Mouse (Mus musculus) myocyte (in vitro differentiated cells): Measurements from ENCODE around the gene Fgf14. TPM values are rescaled to one million over a fixed set of nuclear protein-coding genes. Genes with fewer than 3 reads are reported as not detected.
"Not testable (repeated sequence)": the region's sequence is repeated elsewhere in the genome, so short reads cannot be mapped to it uniquely, and the experiment has no call there.

Experiments used
- H3K27me3 ChIP-seq: one replicate; pipeline ENCODE4 v1.6.1; 2011; ENCODE audit not compliant: control insufficient read depth, insufficient read depth, insufficient read length
- H3K36me3 ChIP-seq: one replicate; pipeline ENCODE4 v1.6.1; 2011; ENCODE audit not compliant: control insufficient read depth, insufficient read depth
- H3K4me2 ChIP-seq: one replicate; pipeline ENCODE4 v1.6.1; 2011; ENCODE audit warnings: low read depth, control low read depth
- H3K4me3 ChIP-seq: one replicate; pipeline ENCODE4 v1.5.1; 2011; ENCODE audit warnings: mild to moderate bottlenecking, control low read depth, moderate library complexity
- H3K79me2 ChIP-seq: one replicate; pipeline ENCODE4 v1.6.1; 2011; ENCODE audit not compliant: control insufficient read depth, insufficient read depth
- H3ac ChIP-seq: one replicate; pipeline ENCODE4 v1.6.1; 2011; ENCODE audit not compliant: control insufficient read depth, insufficient read length
- CEBPB ChIP-seq: IDR thresholded peaks from 2 replicates; pipeline ENCODE4 v1.6.1; 2011; ENCODE audit warnings: mild to moderate bottlenecking, moderate library complexity; ENCODE audit not compliant: poor library complexity, insufficient read depth, severe bottlenecking
- E2F4 ChIP-seq: IDR thresholded peaks from one replicate; pipeline ENCODE4 v1.6.1; 2011; ENCODE audit warnings: mild to moderate bottlenecking, control low read depth, moderate library complexity; ENCODE audit not compliant: insufficient read depth
- MAX ChIP-seq: IDR thresholded peaks from one replicate; pipeline ENCODE4 v1.6.1; 2011; ENCODE audit warnings: low read depth, mild to moderate bottlenecking, control low read depth
- MYOD1 ChIP-seq, 3 experiments: IDR thresholded peaks; one replicate each; pipeline ENCODE4 v1.6.1; 2011; ENCODE audit warnings: control low read depth in 2 of 3, low read depth in 2 of 3, mild to moderate bottlenecking in 2 of 3, moderate library complexity in 1 of 3; ENCODE audit not compliant: insufficient read length in 2 of 3, control insufficient read depth in 1 of 3
- MYOG ChIP-seq, 3 experiments: IDR thresholded peaks; one replicate each; pipeline ENCODE4 v1.6.1; 2011; ENCODE audit warnings: control low read depth in 2 of 3, low read depth in 2 of 3, mild to moderate bottlenecking in 2 of 3; ENCODE audit not compliant: insufficient read length in 2 of 3, control insufficient read depth in 1 of 3, insufficient read depth in 1 of 3
- POLR2A ChIP-seq: IDR thresholded peaks from one replicate; pipeline ENCODE4 v1.6.1; 2011; ENCODE audit warnings: low read depth, mild to moderate bottlenecking, control low read depth, moderate library complexity; ENCODE audit not compliant: insufficient read length
- POLR2AphosphoS2 ChIP-seq: IDR thresholded peaks from one replicate; pipeline ENCODE4 v1.6.1; 2011; ENCODE audit warnings: low read depth, control low read depth; ENCODE audit not compliant: insufficient read length
- REST ChIP-seq: IDR thresholded peaks from one replicate; pipeline ENCODE4 v1.6.1; 2011; ENCODE audit warnings: mild to moderate bottlenecking, control low read depth, moderate library complexity; ENCODE audit not compliant: insufficient read depth, insufficient read length
- SRF ChIP-seq: IDR thresholded peaks from one replicate; pipeline ENCODE4 v1.6.1; 2011; ENCODE audit warnings: low read depth; ENCODE audit not compliant: control insufficient read depth, insufficient read length
- TCF12 ChIP-seq: IDR thresholded peaks from one replicate; pipeline ENCODE4 v1.6.1; 2011; ENCODE audit warnings: mild to moderate bottlenecking, control low read depth; ENCODE audit not compliant: poor library complexity, insufficient read depth, severe bottlenecking
- TCF3 ChIP-seq: IDR thresholded peaks from one replicate; pipeline ENCODE4 v1.6.1; 2011; ENCODE audit warnings: low read depth, control low read depth; ENCODE audit not compliant: insufficient read length
- USF1 ChIP-seq: IDR thresholded peaks from one replicate; pipeline ENCODE4 v1.6.1; 2011; ENCODE audit warnings: low read depth, mild to moderate bottlenecking, control low read depth, moderate library complexity
- polyA plus RNA-seq: library from polyadenylated mRNA; unstranded; fragments of >200 nt; fragmentation: generic; extraction: Trizol; gene quantifications from one replicate; pipeline ENCODE4 v1.2.1, GENCODE M21; 2012; ENCODE audit warnings: missing spikeins

Fgf14 gene
- polyA plus RNA-seq, 1 experiment, result not detected

DNA sequence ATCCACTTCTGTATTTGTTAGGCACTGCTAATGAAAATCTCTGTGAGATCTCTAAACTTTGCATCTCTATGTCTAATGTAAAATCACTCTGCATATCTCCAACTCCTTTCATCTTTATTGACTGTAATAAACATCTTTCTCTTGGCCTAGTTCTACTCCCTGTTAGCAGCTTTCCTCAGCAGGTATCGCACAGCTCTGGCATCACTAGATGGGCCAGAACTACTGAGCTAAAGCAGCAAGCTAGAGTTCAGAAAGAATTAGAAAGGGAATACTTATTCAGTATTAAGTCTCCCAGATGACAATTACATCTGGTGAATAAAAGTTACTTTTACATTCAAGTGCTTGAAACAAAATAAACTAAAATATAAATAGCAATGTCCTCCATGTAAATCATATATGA is 221.8 kb downstream of the Fgf14 start:
- Histone ChIP-seq H3ac (no peak overlapping the region), H3K27me3 (no peaks in the 10 kb centered on the region), H3K79me2 (no peaks in the 10 kb centered on the region), H3K36me3 (no peaks in the 10 kb centered on the region), H3K4me2 (no peak overlapping the region), H3K4me3 (no peak overlapping the region)
- TF ChIP-seq CEBPB, result no peak
- TF ChIP-seq POLR2AphosphoS2, result no peak
- TF ChIP-seq TCF12, result no peak
- TF ChIP-seq SRF, result no peak
- TF ChIP-seq USF1, result no peak
- TF ChIP-seq E2F4, result no peak
- TF ChIP-seq MAX, result no peak
- TF ChIP-seq POLR2A, result no peak
- TF ChIP-seq REST, result no peak
- no peak for TF ChIP-seq MYOG (IDR thresholded peaks at IDR 0.05; ENCODE audit: control insufficient read depth in 1 of 3, insufficient read depth in 1 of 3, insufficient read length in 2 of 3, low read depth in 2 of 3)
- no peak for TF ChIP-seq TCF3
- TF ChIP-seq MYOD1 (IDR thresholded peaks at IDR 0.05; ENCODE audit: control insufficient read depth in 1 of 3, insufficient read length in 2 of 3, low read depth in 2 of 3), result no peak

DNA sequence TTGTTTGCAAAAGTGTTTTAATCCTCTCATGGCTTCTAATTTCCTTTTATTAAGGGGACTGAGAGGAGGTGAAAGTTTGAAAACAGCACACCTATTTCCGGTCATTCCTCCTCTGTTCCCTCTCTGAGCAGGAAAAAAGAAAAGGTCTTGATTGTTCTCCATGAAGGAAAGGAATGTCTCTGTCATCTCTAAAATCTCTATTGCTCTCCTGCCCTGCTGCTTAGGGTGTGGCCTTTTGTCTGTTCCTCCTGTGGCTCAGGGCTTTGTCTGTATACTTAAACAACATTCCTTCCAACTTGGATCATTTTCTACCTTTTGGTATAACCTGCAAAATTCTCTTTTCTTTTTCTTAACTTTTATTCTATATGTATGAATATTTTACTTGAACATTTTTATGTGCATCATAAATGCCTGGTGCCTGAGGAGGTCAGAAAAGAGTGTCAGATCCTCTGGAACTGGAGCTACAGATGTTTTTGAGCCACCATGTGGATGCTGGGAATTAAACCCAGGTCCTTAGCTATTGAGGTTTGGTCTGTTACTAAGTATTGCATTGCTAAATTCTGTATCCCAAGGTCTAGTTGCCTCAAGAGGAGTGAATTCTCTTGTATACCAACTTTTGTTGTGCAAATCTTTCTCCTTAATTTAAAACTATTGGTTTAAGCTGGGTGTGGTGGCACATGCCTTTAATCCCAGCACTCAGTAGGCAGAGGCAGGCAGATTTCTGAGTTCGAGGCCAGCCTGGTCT is 230.7 kb downstream of the Fgf14 start:
- Histone ChIP-seq H3K27me3 (no peaks in the 10 kb centered on the region), H3K4me2 (no peak overlapping the region), H3K79me2 (no peaks in the 10 kb centered on the region), H3K4me3 (no peak overlapping the region), H3ac (no peak overlapping the region), H3K36me3 (no peaks in the 10 kb centered on the region)
- TF ChIP-seq TCF12 (no peak), USF1 (no peak), POLR2AphosphoS2 (no peak), CEBPB (no peak), SRF (no peak), TCF3 (no peak), REST (no peak), MYOG (IDR thresholded peaks at IDR 0.05; ENCODE audit: control insufficient read depth in 1 of 3, insufficient read depth in 1 of 3, insufficient read length in 2 of 3, low read depth in 2 of 3) (no peak), MAX (no peak), E2F4 (no peak)

DNA sequence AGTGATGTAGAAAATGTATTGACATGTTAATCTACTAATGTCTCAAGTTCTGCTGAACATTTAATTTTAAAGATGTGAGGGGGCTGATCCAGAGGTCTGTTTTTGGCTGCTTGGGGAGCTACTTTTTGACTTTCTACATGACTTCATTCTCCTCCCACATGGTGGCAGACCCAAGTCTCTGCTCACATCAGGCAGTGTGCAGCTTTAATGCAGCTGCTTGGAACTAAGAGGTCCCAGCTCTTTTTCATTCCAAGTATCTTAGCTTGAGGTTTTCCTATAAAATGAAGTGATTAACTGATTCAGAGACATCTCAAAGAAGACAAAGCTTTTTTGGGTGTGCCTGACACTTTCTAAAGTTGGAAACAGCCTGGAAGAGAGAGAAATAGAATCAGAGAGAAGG is 232.1 kb downstream of the Fgf14 start:
- TF ChIP-seq POLR2A (no peak), POLR2AphosphoS2 (no peak), MYOD1 (IDR thresholded peaks at IDR 0.05; ENCODE audit: control insufficient read depth in 1 of 3, insufficient read length in 2 of 3, low read depth in 2 of 3) (no peak), SRF (no peak)

DNA sequence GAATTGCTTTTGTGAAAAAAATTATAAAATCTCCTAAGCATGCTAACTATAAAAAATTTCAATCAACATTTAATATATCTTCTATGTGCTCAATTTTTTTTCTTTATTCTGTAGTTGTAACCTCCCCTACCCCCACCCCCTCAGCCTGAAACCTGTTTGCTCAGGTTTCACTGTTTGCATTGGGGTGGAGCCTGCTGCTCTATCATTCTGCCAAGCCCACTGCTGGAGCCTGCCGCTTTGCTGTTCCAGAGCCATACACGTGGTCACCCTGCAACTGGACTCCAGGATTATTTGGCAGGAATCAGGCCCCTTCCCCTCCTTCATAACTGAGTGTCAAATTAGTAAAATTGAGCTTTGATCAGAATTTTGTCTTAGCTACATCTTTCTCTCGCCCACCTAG is 237.6 kb downstream of the Fgf14 start:
- not testable (repeated sequence) for H3ac ChIP-seq

More for the DNA sequence above, 232.1 kb downstream of the Fgf14 start:
- Histone ChIP-seq H3ac (no peak overlapping the region), H3K79me2 (no peaks in the 10 kb centered on the region), H3K4me2 (no peak overlapping the region), H3K4me3 (no peak overlapping the region), H3K36me3 (no peaks in the 10 kb centered on the region), H3K27me3 (no peaks in the 10 kb centered on the region)

DNA sequence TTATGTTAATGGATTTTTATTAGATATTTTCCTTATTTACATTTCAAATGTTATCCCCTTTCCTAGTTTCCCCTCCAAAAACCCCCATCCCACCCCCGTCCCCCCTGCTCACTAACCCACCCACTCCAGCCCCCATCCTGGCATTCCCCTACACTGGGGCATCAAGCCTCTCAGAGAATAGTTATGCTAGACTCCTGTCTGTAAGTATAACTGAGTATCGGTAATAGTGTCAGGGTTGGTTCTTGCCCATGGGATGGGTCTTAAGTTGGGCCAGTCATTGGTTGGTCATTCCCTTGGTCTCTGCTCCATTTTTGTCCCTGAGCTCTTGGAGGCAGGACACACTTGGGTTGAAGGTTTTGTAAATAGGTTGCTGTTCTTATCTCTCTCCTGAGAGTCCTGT is 265.0 kb downstream of the Fgf14 start:
- no peak for TF ChIP-seq CEBPB
- no peak for TF ChIP-seq TCF12
- TF ChIP-seq SRF, result no peak
- TF ChIP-seq TCF3, result no peak
- no peak for TF ChIP-seq E2F4
- H3K36me3 ChIP-seq, result no peaks in the 10 kb centered on the region
- H3K4me3 ChIP-seq, result no peak overlapping the region
- no peak overlapping the region for H3K4me2 ChIP-seq
- no peaks in the 10 kb centered on the region for H3K27me3 ChIP-seq
- H3ac ChIP-seq, result no peak overlapping the region
- H3K79me2 ChIP-seq, result no peaks in the 10 kb centered on the region

More for the DNA sequence above, 237.6 kb downstream of the Fgf14 start:
- not testable (repeated sequence) for H3K4me2 ChIP-seq, H3K36me3 ChIP-seq, H3K79me2 ChIP-seq, H3K27me3 ChIP-seq, H3K4me3 ChIP-seq

DNA sequence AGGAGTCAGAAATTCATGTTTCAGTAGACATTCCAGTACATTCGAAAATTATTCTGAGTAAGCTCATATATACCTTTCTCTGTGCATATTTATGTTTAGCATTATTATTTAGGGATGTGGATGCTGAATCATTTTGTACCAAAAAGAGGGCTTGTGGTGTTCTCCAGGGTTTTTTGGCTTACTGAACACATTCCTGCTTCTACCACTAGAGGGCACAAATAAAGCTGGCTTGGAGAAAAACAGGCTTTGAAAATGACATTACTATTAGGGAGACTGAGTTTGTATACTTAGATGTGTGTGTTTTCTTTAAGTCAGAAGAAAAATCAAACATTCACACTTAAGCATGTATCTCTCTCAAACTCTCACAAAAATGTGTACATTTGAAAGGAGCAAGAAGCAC is 266.0 kb downstream of the Fgf14 start:
- Histone ChIP-seq H3K36me3 (no peaks in the 10 kb centered on the region), H3ac (no peak overlapping the region), H3K4me3 (no peak overlapping the region), H3K79me2 (no peaks in the 10 kb centered on the region), H3K4me2 (no peak overlapping the region), H3K27me3 (no peaks in the 10 kb centered on the region)
- TF ChIP-seq SRF, result no peak
- no peak for TF ChIP-seq TCF3
- TF ChIP-seq POLR2A, result no peak
- no peak for TF ChIP-seq POLR2AphosphoS2
- no peak for TF ChIP-seq MYOD1 (IDR thresholded peaks at IDR 0.05; ENCODE audit: control insufficient read depth in 1 of 3, insufficient read length in 2 of 3, low read depth in 2 of 3)
- no peak for TF ChIP-seq E2F4
- TF ChIP-seq MYOG (IDR thresholded peaks at IDR 0.05; ENCODE audit: control insufficient read depth in 1 of 3, insufficient read depth in 1 of 3, insufficient read length in 2 of 3, low read depth in 2 of 3), result no peak
- TF ChIP-seq MAX, result no peak
- TF ChIP-seq REST, result no peak
- TF ChIP-seq TCF12, result no peak
- no peak for TF ChIP-seq USF1
- no peak for TF ChIP-seq CEBPB
